Mouse (Mus musculus): ENCODE measurements at regions not wholly inside any gene's neighbourhood (a gene's known extent, or its start where the extent isn't known, plus 50 kb on each side); places are given as distances from the start of the nearest gene placed in this dataset.
"Not testable (repeated sequence)": the region's sequence is repeated elsewhere in the genome, so short reads cannot be mapped to it uniquely, and the experiment has no call there.

DNA sequence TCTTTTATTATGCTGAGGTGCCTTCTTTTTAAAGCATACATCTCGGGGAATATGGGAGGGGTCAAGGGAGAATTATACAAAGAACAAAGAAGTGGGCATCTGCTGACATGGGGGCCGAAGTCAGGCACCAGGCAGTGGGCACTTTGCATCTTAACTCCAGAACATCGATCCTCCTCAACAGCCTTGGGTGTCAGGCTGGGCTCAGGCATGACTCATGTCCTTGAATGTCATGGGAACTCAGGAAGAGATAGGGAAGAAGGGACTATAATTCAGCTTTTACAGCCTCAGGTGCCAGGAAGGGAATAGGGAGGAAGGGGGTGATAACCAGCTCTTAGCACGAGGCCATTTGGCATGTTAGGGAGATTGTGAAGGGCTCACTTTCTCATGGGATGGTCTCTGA is 85.6 kb upstream of the Ptprz1 start:
- not testable (repeated sequence) for DNase-seq (ENCODE audit: low read depth, low spot score)

DNA sequence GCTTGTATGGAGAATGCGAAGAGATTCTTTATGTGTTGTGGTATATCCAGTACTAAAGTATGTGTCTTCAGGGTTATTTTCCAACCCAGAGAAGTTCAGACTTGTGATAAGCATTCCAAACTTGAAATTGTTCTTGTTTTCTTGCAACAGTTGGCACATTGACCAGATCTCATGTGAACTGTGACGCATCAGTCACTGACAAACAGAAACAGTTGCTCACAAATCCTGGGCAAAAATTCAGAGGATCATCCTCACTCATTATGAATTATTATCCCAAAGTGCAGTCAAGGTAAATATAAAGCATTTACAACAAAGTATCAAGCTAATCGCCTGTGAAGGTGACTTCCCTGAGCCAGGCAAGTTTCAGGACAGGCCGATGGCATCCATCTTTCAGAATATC is 83.5 kb upstream of the Ptprz1 start:
- no peak for DNase-seq (ENCODE audit: low read depth, low spot score)

GRCm38 (mm10) chr6:22792601-22793000 is 82.7 kb upstream of the Ptprz1 start:
- DNase-seq (ENCODE audit: low read depth, low spot score): no peak

GRCm38 (mm10) chr6:22794071-22794721 is 81.1 kb upstream of the Ptprz1 start:
- DNase-seq (ENCODE audit: low read depth, low spot score): peak; percentile 24

- DNase-seq (ENCODE audit: low read depth, low spot score): no peak
These were observed 80.5 kb upstream of the Ptprz1 start for GRCm38 (mm10) chr6:22794755-22795154.

- DNase-seq (ENCODE audit: low read depth, low spot score): no peak
These were observed 79.9 kb upstream of the Ptprz1 start for GRCm38 (mm10) chr6:22795291-22795860.

- no peak for DNase-seq (ENCODE audit: low read depth, low spot score)
These were observed 73.4 kb upstream of the Ptprz1 start for GRCm38 (mm10) chr6:22801908-22802307.

GRCm38 (mm10) chr6:22802399-22803092 is 72.8 kb upstream of the Ptprz1 start:
- no peak for DNase-seq (ENCODE audit: low read depth, low spot score)

DNA sequence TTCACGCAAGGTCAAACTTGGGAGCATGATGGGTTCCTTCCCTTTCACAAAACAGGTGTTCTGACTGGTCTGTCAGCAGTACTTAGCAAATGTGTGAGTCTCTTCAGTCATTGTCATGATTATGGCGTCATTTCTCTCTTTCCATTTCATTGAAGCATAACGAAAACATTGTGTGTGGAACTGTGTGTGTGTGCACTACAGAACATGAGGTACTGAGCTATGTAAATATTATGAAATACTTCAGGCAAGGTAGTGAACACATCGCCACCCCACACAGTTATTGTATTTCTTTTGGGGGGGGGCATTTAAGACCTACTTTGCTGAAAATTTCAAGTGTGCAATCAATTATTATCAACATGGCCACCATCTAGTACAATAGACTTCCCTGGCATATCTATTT is 71.4 kb upstream of the Ptprz1 start:
- no peak for DNase-seq (ENCODE audit: low read depth, low spot score)

- DNase-seq (ENCODE audit: low read depth, low spot score): no peak
These were observed 50.1 kb upstream of the Ptprz1 start for GRCm38 (mm10) chr6:22825086-22825768.
